Mouse (Mus musculus) heart, adult 8-10 months (tissue): ENCODE measurements around the gene Gm10053. TPM values are rescaled to one million over a fixed set of nuclear protein-coding genes. Genes with fewer than 3 reads are reported as not detected.

Experiments
- DNase-seq: peaks from one replicate; pipeline ENCODE4 v3.0.0; 2022; ENCODE audit warnings: low spot score
- total RNA-seq, 4 experiments: library from RNA; stranded (reverse); gene quantifications; 2 replicates each; pipeline ENCODE4 v1.2.4; 2022

The Gm10053 gene
- total RNA-seq, 4 experiments from 2014 or later = 952 to 1,033 (median 963) TPM

DNA sequence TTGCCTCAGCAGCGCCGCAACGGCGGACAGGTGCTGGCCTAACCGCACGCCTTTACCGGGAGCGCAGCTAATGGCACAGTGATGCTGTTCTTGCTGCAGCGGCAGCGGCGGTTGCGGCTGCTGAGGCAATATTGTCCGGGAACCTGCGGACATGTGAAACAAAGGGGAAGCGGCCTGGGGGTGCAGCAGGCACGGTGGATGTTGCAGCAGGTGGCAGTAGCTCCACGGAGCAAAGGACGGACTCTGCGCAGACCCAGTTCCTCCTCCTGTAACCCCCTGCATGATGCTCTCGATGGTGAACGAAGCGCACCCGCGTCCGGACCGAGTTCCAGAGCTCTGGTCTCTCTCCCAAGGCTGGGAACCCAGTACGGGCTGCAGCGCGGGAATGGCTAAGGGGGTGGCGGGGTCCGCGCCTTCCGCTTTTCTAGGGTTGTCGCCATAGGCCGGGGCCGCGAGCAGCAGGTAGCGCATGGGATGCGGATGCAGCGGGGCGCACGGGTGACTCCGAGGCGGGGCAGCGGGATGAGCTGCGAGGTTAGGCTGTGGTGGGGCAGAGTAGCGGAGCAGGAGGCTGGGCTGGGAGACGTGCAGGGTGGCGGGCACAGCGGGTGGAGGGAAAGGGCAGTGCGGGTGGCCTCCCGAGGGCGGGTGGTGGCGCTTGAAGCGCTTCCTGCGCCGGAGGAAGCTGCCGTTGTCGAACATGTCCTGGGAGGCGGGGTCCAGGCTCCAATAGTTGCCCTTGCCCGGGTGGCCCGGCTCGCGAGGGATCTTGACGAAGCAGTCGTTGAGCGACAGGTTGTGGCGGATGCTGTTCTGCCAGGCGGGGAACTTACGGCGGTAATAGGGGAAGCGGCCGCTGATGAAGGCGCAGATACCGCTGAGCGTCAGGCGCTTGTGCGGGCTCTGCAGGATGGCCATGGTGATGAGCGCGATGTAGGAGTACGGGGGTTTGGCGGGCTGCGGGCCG, 24.4 kb downstream of the Gm10053 start:
- no peak for DNase-seq

DNA sequence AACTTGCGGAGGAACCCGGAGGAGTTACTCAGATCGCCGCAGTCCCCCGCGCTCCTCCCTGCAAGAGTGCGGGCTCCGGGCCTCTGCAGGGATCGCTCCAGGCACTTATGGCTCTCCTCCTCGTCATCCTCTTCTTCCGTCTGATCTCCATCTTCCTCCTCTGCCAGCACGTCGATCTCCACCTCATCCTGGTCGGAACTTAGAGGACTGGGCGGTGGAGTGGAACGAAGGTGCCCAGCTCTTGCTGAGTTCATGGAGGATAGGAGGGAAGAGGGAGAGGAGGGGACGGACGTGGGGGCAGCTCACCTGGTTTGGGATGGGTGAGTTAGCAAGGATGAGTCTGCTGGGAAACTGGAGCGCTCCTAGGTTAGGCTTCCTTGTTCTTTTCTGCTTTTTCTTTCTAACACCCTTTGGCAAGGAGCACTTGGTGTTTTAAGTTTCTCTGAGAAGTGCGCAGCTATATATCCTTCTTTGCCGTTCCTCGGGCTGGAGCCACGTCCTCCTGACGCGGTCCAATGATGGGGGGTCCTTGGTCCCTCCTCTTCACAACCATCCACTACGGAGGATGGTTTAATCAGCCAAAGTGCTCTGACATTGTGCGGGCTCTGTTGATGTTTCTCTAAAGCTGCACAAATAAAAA, 25.2 kb downstream of the Gm10053 start, which contains the start of gene Foxd4:
Gene Foxd4, minus strand, starts transcription at position 617 of the 640 bp plus-strand sequence.
- DNase-seq = no peak

DNA sequence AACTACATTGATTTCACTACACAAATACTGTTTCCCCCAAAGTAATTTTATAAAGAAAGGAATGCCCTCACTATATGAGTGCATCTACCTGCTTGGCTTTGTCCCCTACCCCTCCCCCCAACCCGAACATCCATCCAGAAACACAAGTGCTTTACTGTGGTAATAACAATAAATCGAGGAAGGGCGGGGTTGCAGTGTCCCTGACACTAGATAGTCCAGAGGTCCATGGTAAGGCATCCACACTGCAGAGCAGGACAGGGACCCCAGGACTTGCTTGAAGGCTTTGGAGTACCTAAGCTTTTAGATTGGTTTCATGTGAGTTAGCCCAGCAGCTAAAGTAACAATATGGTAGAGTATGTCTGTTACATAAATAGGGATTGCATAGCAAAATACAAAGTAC, 26.2 kb downstream of the Gm10053 start:
- DNase-seq = no peak

DNA sequence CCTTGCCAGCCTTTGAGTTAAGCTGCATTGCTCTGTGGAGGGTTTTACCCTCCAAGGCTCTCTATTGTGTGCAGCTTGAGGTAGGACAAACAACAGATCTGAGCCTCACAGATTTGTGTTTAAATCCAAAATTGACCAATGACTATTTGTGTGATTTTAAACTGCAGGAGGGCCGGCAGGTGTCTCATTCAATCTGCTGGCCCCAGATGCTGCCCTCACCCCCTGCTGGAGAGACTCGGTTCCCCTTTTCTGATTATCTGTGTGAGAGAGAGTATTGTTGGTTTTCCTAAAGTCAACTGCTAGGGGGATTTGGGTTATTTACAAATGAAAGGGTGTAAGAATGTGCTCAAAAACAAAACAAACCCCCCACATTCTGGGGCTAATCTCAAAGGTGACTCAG, 26.8 kb downstream of the Gm10053 start:
- DNase-seq = no peak

DNA sequence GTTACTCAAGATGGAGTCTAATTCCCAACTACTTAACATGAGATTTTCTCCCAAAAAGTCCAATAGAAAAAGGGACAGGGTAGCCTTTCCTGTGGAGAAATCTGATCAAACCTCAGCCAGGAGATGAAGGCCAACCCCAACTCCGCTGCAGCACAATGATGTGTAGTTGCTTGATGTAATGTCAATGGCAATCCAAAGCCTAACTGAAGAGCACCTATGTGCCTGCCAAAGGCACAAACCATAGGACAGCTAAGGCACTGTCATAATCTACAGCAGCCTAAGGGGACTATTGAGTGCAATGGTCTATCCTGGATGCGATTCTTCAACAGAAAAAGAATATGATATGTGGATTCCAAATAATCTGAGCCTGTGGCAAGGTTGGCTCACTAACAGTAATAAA, 27.3 kb downstream of the Gm10053 start:
- no peak for DNase-seq

DNA sequence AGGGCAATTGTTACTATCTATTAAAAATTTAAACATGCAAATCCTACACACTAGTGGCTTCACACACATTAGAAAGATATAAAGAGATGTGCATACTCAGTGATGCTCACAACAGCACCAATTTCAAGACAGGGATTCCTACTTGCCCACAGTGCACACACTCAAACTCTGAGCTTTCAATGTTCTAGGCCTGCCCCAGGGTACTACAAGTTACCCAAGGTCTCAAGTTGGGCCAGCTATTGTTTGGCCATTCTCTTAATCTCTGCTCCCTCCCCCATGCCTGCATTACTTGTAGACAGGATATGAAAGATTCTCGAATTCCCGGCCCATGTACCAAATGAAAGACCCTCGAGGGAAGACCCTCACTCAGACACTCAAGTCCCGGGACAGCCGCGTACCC, 32.2 kb downstream of the Gm10053 start:
- DNase-seq = no peak

DNA sequence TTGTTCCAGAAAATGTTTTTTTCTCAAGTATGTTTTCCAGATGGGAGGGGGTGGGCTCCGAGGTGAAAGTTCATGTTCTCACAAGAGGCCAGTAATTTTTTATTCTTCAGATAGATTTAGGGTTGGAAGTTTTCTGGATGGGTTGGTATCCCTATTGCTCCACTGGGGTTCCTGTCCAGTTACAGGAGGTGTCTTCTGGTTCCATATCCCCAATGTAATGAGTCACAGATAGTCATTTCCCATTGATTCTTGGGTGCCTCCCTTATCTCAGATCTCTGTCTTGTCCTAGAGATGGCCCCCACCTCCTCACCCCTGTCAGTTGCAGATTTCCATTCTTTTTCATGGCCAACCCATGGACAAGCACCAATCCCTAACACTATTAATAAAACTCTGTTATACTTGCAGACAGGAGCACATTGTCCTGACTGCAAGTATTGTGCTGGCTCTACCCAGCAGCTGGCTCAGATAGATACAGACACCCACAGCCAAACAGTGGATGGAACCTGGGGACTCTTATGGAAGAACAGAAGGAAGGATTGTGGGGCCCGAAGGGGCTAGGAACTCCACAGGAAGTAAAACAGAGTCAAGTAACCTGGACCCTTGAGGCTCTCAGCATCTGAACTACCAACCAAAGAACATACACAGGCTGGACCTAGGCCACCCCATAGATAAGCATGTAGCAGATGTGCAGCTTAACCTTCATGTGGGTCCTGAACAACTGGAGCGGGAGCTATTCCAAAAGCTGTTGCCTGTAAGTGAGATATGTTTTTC, 33.1 kb downstream of the Gm10053 start:
- no peak for DNase-seq

DNA sequence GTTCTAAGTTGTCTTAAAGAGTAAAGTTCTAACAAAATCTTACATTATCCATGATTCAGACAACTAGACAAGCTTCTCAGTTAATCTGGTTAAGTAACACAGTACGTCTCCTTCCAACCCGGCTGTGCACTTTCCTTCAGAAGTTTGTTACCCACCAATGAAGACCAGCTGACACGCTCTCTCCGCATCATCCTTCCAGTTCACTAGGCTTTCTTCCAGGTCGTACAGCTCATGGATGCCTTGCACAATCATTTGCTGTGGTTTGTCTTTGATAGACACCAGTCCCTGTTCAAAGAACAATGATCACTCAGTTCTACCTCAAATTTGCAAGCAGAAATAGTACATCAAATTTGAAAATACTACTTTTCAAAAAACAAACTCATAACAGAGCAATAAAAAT, 45.4 kb downstream of the Gm10053 start:
- DNase-seq = no peak

Other genes with a start within 250 kb of the Gm10053 start
- under 1 TPM in 3 of 4 experiments, not detected in 1; 0.09 to 0.11 (median 0.09) TPM for gene Tmem252, start 201.7 kb upstream of the Gm10053 start, total RNA-seq
- 100 to 1,000 TPM; 101 to 108 (median 103) TPM for gene Pgm5, start 13.8 kb upstream of the Gm10053 start, total RNA-seq
- gene Foxd4, start 25.5 kb downstream of the Gm10053 start, total RNA-seq = not detected
- gene Cbwd1, start 85.9 kb downstream of the Gm10053 start, total RNA-seq = 10 to 100 TPM; 10.2 to 14.4 (median 11.8) TPM
- gene Dock8, start 123.8 kb downstream of the Gm10053 start, total RNA-seq = 10 to 100 TPM; 17.9 to 22.7 (median 22.2) TPM